Mouse (Mus musculus): ENCODE results near the gene Hoxd9.

GRCm38 (mm10) chr2:74737578-74738070 lies 40.1 kb downstream of the Hoxd9 start:
- TF ChIP-seq CTCF (IDR thresholded peaks at IDR 0.05; ENCODE audit: low read depth) = no peak
- TF ChIP-seq EP300 (optimal IDR thresholded peaks at IDR 0.05) = no peak
